Mouse (Mus musculus) urinary bladder, postnatal 4 days (tissue): Measurements from ENCODE around the gene Prkce.

Experiments
- DNase-seq, 2 experiments: peaks; one replicate each; pipeline ENCODE4 v3.0.0; 2021 to 2022; ENCODE audit warnings: low spot score in 2 of 2

Gene Prkce

GRCm38 (mm10) chr17:86370106-86370742, 202.6 kb downstream of the Prkce start:
- no peak for DNase-seq

- no peak for DNase-seq
Observed at GRCm38 (mm10) chr17:86371101-86371561, 203.5 kb downstream of the Prkce start.

DNA sequence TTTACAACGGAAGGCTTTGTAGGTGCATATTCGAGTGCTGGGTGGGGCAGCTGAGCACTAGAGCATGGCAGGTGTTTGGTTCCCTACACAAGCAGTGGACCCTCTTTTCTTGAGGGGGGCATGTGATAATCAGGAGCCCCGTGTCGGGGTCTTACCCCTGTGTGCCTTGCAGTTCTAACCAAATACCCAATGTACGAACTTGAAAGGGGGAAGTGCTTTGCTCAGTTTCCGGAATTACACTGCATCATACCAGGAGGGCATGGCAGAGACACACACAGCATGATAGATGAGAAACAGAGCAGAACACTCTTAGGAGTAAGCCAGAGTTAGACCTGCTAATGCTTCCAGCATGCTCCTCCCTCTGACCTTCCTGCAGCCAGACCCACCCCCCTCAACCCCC, 208.8 kb downstream of the Prkce start:
- DNase-seq: no peak

DNA sequence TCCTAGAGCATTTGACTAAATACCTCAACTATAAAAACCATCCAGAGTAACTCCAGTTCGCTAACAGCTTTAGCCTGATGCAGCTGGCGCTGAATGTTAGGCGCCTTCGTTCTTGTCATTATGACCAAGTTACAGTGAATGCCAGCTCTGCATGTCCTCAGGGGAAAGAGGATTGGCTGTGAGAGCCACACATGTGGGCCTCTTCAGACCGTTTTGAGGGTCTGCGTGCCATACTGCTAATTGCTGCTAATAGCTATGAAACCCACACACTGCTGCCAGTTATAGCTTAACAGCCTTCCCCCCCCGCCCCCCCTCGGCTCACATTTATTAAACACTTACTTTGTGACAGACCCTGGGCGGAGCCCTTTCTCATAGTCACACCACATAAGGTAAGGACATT, 210.3 kb downstream of the Prkce start:
- DNase-seq: no peak

DNA sequence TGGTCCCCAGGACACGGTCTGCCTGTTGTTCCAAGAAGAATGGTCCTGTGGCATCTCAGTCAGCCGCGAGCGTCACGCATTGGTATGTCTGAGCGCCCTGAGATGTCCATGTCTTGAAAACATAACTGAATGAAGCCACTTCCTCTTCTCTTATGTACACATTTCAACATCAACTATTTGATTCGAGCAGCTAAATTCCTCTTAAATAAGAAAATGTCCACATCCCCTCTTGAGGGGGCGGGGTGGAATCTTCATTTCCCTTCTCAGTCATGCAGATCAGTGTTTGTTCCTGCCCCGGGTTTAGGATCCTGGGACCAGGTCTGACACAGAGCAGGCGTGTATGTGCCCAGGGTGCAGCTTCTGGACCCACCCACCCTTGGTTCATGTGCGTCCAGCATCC, 211.0 kb downstream of the Prkce start:
- no peak for DNase-seq

GRCm38 (mm10) chr17:86379405-86380137, 212.0 kb downstream of the Prkce start:
- DNase-seq: no peak

GRCm38 (mm10) chr17:86381464-86381863, 213.9 kb downstream of the Prkce start:
- no peak for DNase-seq

GRCm38 (mm10) chr17:86382885-86383284, 215.3 kb downstream of the Prkce start:
- DNase-seq: no peak

GRCm38 (mm10) chr17:86383699-86384572, 216.4 kb downstream of the Prkce start:
- DNase-seq: no peak

GRCm38 (mm10) chr17:86392475-86392874, 224.9 kb downstream of the Prkce start:
- no peak for DNase-seq

GRCm38 (mm10) chr17:86393191-86393590, 225.6 kb downstream of the Prkce start:
- no peak for DNase-seq

- DNase-seq: no peak
Observed at GRCm38 (mm10) chr17:86397097-86397496, 229.5 kb downstream of the Prkce start.

GRCm38 (mm10) chr17:86397647-86398046, 230.1 kb downstream of the Prkce start:
- no peak for DNase-seq

GRCm38 (mm10) chr17:86398226-86398625, 230.6 kb downstream of the Prkce start:
- no peak for DNase-seq

- DNase-seq: no peak
Observed at GRCm38 (mm10) chr17:86400032-86400431, 232.4 kb downstream of the Prkce start.

DNA sequence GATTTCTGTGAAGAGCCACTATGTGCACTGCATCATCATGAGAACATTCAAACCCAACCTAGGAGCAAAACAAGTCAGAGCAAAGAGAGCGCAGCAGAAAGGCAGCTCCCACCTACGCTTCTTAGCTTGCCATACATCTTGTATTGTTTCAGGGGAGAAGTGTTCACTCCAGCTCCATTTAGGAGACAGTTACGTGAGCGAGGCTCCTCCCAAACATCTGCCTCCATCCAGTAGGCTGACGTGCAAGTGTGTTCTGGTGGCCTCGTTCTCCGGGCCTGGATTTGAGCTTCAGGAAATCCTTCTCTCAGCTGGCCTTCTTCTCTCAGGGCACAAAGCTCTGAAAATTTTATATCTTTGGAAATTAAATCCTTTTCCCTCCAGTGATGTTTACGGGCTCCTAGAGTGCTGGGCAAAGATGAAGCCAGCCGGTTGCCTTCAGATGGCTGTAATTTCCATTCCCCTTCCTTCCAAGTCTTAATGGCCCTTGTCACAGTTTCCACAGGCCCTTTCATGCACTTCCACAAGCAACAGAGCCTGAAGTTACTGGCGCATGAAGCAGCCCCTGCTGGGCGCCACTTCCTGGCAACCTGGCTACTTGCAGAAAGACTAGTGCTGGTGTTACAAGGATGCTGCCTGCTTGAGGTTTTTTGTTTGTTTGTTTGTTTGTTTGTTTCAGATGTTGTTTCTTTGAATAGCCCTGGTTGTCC, 237.4 kb downstream of the Prkce start:
- DNase-seq: no peak

GRCm38 (mm10) chr17:86405644-86406043, 238.1 kb downstream of the Prkce start:
- DNase-seq: no peak

- no peak for DNase-seq
Observed at GRCm38 (mm10) chr17:86407921-86408613, 240.5 kb downstream of the Prkce start.

- no peak for DNase-seq
Observed at GRCm38 (mm10) chr17:86408614-86409006, 241.0 kb downstream of the Prkce start.

DNA sequence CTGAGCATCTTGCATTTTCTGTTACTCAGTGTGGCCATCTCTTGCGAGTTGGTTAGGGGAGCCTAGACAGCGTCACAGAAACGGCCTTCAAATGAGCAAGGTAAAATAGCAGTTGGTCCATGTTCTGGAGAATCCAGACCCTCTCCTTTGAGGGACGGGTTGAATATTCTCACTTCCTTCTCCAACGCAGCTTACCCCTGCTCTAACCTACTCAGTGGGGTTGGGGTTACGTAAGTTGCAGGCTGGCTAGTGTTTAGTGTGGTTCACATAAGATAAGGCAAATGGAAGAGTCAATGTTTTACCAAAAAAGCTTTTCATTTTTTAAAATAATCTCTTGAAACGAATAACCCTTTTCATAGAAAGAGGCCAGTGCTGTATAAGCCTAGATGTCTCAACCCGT, 241.9 kb downstream of the Prkce start:
- DNase-seq: no peak

GRCm38 (mm10) chr17:86410496-86410895, 242.9 kb downstream of the Prkce start:
- no peak for DNase-seq
